Mouse (Mus musculus): ENCODE measurements around the gene Art3. TPM values are rescaled to one million over a fixed set of nuclear protein-coding genes. Genes with fewer than 3 reads are reported as not detected.

Art3 gene
- polyA plus RNA-seq, 1 experiment from 2014 or later: 2.6 TPM

GRCm38 (mm10) chr5:92409361-92410155 lies 77.9 kb downstream of the Art3 start:
- 87% methylated on average over 9 of the region's 9 CpGs for WGBS
- no peak for ATAC-seq (ENCODE audit: low FRiP score, low read depth)
- H3K4me1 ChIP-seq: 0 out of 2 replicates have a peak, but pooled peaks cover under 1% of the 10 kb centered on the region

GRCm38 (mm10) chr5:92410486-92410885 lies 78.9 kb downstream of the Art3 start:
- Histone ChIP-seq H3K4me3 (no peak overlapping the region), H3K9ac (replicated peaks) (no peak overlapping the region), H3K4me2 (replicated peaks) (no peak overlapping the region), H3K27ac (replicated peaks) (no peak overlapping the region), H3K9me3 (no peaks in the 10 kb centered on the region), H3K36me3 (peaks cover 11% of the 10 kb centered on the region), H3K4me1 (no peaks in the 10 kb centered on the region), H3K27me3 (no peaks in the 10 kb centered on the region)
- no peak for ATAC-seq (ENCODE audit: low FRiP score, low read depth)
- 90% methylated on average over 5 of the region's 5 CpGs for WGBS

More at GRCm38 (mm10) chr5:92409361-92410155, 77.9 kb downstream of the Art3 start:
- H3K9me3 ChIP-seq: no peaks in the 10 kb centered on the region
- no peak overlapping the region for H3K9ac ChIP-seq (replicated peaks)
- no peak overlapping the region for H3K27ac ChIP-seq (replicated peaks)
- H3K27me3 ChIP-seq: no peaks in the 10 kb centered on the region
- peaks cover 5% of the 10 kb centered on the region for H3K36me3 ChIP-seq
- H3K4me2 ChIP-seq (replicated peaks): no peak overlapping the region
- no peak overlapping the region for H3K4me3 ChIP-seq

- Histone ChIP-seq H3K27me3 (no peaks in the 10 kb centered on the region), H3K9ac (replicated peaks) (no peak overlapping the region), H3K4me3 (no peak overlapping the region), H3K4me2 (replicated peaks) (no peak overlapping the region), H3K4me1 (no peaks in the 10 kb centered on the region), H3K9me3 (no peaks in the 10 kb centered on the region), H3K27ac (replicated peaks) (no peak overlapping the region), H3K36me3 (peaks cover 17% of the 10 kb centered on the region)
- no peak for ATAC-seq (ENCODE audit: low FRiP score, low read depth)
- 78% methylated on average over 7 of the region's 7 CpGs for WGBS
Measured at GRCm38 (mm10) chr5:92411461-92412140, 80.0 kb downstream of the Art3 start.

DNA sequence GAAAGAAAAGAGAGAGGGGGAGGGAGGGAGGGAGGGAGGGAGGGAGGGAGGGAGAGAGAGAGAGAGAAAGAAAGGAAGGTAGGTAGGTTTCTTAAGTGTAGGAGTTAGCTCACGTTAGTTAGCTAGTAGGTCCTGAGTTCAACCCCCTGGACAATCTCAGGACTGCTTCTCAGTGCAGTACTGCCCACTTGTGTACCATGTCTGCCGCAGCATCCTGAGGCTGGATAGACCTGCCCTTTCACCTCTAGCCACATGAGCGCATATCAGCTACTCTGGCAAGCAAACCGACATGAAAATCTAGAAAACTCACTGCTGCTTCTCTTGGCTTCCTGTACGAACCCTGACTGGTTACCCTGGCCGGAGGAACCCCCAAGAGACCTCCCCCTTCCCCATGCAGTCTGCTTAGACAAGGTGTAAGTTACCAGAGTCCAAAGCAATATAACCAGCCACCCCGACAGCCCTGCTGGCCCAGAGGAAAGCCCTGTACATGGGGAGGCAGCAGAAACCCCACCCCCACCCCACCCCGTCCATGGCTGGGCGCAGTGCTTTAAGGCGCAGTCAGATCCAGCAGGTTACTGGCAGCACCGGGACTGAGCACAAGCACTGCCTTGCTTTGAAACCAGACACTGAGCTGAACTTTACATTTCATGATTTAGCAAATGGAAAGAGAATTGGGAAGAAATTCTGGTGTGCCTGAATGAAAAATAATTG lies 81.8 kb downstream of the Art3 start:
- H3K4me2 ChIP-seq (replicated peaks): no peak overlapping the region
- H3K27me3 ChIP-seq: no peaks in the 10 kb centered on the region
- no peak overlapping the region for H3K27ac ChIP-seq (replicated peaks)
- WGBS: 86% methylated on average over 11 of the region's 11 CpGs
- no peak overlapping the region for H3K9ac ChIP-seq (replicated peaks)
- no peaks in the 10 kb centered on the region for H3K9me3 ChIP-seq
- no peak overlapping the region for H3K4me3 ChIP-seq
- H3K4me1 ChIP-seq: no peaks in the 10 kb centered on the region
- peaks cover 33% of the 10 kb centered on the region for H3K36me3 ChIP-seq
- no peak for ATAC-seq (ENCODE audit: low FRiP score, low read depth)

DNA sequence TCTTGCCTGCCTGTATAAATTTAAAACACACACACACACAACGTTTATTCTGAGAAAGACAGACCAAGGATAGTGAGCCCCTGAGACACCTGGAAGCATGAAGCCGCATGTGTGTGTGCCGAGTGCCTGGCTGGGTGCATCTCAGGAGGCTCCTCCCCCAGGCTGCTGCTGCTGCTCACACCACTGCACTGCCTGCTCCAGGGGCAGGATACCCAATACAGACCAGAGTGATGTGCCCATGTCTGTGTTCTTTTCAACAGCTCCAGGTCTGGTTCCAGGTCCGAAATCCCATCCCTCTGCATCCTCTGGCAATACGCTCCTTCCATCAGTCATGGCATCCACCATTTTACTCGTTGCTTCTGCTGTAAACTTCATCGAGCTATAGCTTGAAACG lies 82.4 kb downstream of the Art3 start:
- 87% methylated on average over 8 of the region's 8 CpGs for WGBS
- Histone ChIP-seq H3K4me1 (no peaks in the 10 kb centered on the region), H3K27me3 (no peaks in the 10 kb centered on the region), H3K4me3 (no peak overlapping the region), H3K9ac (replicated peaks) (no peak overlapping the region), H3K9me3 (no peaks in the 10 kb centered on the region), H3K36me3 (peaks cover 39% of the 10 kb centered on the region), H3K4me2 (replicated peaks) (no peak overlapping the region), H3K27ac (replicated peaks) (no peak overlapping the region)
- ATAC-seq (ENCODE audit: low FRiP score, low read depth): no peak

DNA sequence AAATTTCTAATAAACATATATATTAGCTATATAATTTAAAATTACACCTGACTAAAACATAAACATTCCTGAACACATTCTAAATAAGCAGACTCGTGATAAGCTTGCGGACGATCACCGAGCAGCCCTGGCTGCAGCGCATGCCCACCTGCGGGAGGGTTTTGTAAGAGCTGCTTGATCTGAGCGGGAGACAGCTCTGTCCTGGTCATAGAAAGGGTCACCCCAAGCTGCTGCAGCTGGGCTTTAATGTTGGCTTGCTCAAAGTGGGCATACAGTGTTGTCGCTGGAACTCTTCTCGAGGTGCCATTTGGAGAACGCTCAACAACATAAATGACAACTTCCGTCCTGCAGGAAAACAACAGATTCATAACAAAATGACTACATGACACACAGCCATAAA lies 92.5 kb downstream of the Art3 start:
- Histone ChIP-seq H3K4me3 (no peak overlapping the region), H3K9me3 (no peaks in the 10 kb centered on the region), H3K36me3 (peaks cover 88% of the 10 kb centered on the region), H3K4me1 (no peaks in the 10 kb centered on the region), H3K9ac (replicated peaks) (no peak overlapping the region), H3K27ac (replicated peaks) (no peak overlapping the region), H3K4me2 (replicated peaks) (no peak overlapping the region), H3K27me3 (no peaks in the 10 kb centered on the region)
- 95% methylated on average over 11 of the region's 11 CpGs for WGBS
- ATAC-seq (ENCODE audit: low FRiP score, low read depth): no peak

GRCm38 (mm10) chr5:92430723-92431122 lies 99.1 kb downstream of the Art3 start:
- 94% methylated on average over 5 of the region's 5 CpGs for WGBS

GRCm38 (mm10) chr5:92431611-92432010 lies 100.0 kb downstream of the Art3 start:
- peaks cover 33% of the 10 kb centered on the region for H3K36me3 ChIP-seq
- no peaks in the 10 kb centered on the region for H3K27me3 ChIP-seq
- no peaks in the 10 kb centered on the region for H3K9me3 ChIP-seq
- no peak overlapping the region for H3K4me3 ChIP-seq
- no peak overlapping the region for H3K4me2 ChIP-seq (replicated peaks)
- no peak overlapping the region for H3K27ac ChIP-seq (replicated peaks)
- no peak overlapping the region for H3K9ac ChIP-seq (replicated peaks)
- no peak for ATAC-seq (ENCODE audit: low FRiP score, low read depth)
- H3K4me1 ChIP-seq: peaks cover 16% of the 10 kb centered on the region
- 81% methylated on average over 7 of the region's 7 CpGs for WGBS

More at GRCm38 (mm10) chr5:92430723-92431122, 99.1 kb downstream of the Art3 start:
- H3K4me3 ChIP-seq: no peak overlapping the region
- no peak for ATAC-seq (ENCODE audit: low FRiP score, low read depth)
- no peaks in the 10 kb centered on the region for H3K27me3 ChIP-seq
- H3K4me1 ChIP-seq: peaks cover 16% of the 10 kb centered on the region
- peaks cover 36% of the 10 kb centered on the region for H3K36me3 ChIP-seq
- no peak overlapping the region for H3K27ac ChIP-seq (replicated peaks)
- no peak overlapping the region for H3K9ac ChIP-seq (replicated peaks)
- no peaks in the 10 kb centered on the region for H3K9me3 ChIP-seq
- no peak overlapping the region for H3K4me2 ChIP-seq (replicated peaks)

- H3K36me3 ChIP-seq: peaks cover 8% of the 10 kb centered on the region
- H3K9me3 ChIP-seq: no peaks in the 10 kb centered on the region
- peak overlapping the region; percentile 92 for H3K9ac ChIP-seq (replicated peaks)
- H3K4me3 ChIP-seq: peak overlapping the region; percentile 98
- ATAC-seq (ENCODE audit: low FRiP score, low read depth): no peak
- H3K27me3 ChIP-seq: no peaks in the 10 kb centered on the region
- H3K27ac ChIP-seq (replicated peaks): no peak overlapping the region
- WGBS: 1% methylated on average over 12 of the region's 12 CpGs
- H3K4me2 ChIP-seq (replicated peaks): peak overlapping the region; percentile 87
- peaks cover 16% of the 10 kb centered on the region for H3K4me1 ChIP-seq
Measured at GRCm38 (mm10) chr5:92434070-92434469, 102.4 kb downstream of the Art3 start.

GRCm38 (mm10) chr5:92434571-92434985 lies 103.0 kb downstream of the Art3 start:
- Histone ChIP-seq H3K27ac (replicated peaks) (peak overlapping the region; percentile 82), H3K4me2 (replicated peaks) (peak overlapping the region; percentile 87), H3K27me3 (no peaks in the 10 kb centered on the region), H3K9me3 (no peaks in the 10 kb centered on the region), H3K4me1 (peaks cover 16% of the 10 kb centered on the region), H3K4me3 (peak overlapping the region; percentile 98), H3K9ac (replicated peaks) (peak overlapping the region; percentile 92), H3K36me3 (peaks cover 6% of the 10 kb centered on the region; the same call in 1 of the 2 replicates)
- no peak; the same call in 1 of the 2 replicates for ATAC-seq (ENCODE audit: low FRiP score, low read depth)
- under 1% methylated on average over 30 of the region's 39 CpGs for WGBS

DNA sequence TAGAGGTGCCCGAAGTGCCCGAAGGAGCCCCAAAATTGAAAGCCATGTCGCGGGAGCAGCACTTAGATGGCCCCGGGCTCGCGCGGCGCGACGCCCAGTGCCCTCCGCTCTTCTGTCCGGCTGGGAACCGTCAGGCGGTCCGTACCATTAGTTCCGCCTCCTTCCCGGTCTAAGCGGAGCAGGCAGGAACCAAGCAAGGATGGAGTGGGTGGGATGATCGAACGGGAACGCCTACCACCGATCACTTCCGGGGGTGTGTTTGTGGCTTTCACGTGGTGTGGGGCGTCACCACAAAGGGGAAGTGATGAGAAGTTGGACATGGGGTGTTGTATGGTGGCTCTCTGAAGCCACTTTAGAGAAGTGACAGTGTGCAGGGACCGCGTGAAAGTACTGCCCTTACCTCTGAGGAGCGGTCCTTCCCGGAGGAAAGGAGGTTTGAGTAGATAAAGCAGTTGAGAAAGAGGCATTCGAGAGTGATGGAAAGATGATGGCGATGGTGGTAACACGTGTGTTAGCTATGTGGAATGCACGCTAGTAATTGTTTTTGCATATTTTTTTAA lies 103.5 kb downstream of the Art3 start, which contains the start of gene Nup54:
TSS of gene Nup54 (minus strand) at position 195 of the 560 bp plus-strand sequence.
- Histone ChIP-seq H3K27ac (replicated peaks) (peak within 1 kb of the TSS; percentile 82), H3K27me3 (no peaks in the 10 kb centered on the region), H3K4me3 (peak within 1 kb of the TSS; percentile 98), H3K4me1 (peaks cover 16% of the 10 kb centered on the region), H3K36me3 (peaks cover 6% of the 10 kb centered on the region; the same call in 1 of the 2 replicates), H3K9ac (replicated peaks) (peak within 1 kb of the TSS; percentile 92), H3K4me2 (replicated peaks) (peak within 1 kb of the TSS; percentile 87), H3K9me3 (no peaks in the 10 kb centered on the region)
- WGBS: 2% methylated on average over 34 of the region's 34 CpGs
- peak; percentile 99 for ATAC-seq (ENCODE audit: low FRiP score, low read depth)

All from midbrain, embryonic 12.5 days (tissue).